Mouse (Mus musculus) adipocyte (in vitro differentiated cells): ENCODE measurements around the gene Ddah2.
"Not testable (repeated sequence)": the region's sequence is repeated elsewhere in the genome, so short reads cannot be mapped to it uniquely, and the experiment has no call there.

Experiments
- DNase-seq: peaks from one replicate; pipeline ENCODE4 v3.0.0-alpha.2; 2016; ENCODE audit warnings: low spot score

The Ddah2 gene

GRCm38 (mm10) chr17:35027277-35028068 is 31.4 kb upstream of the Ddah2 start, which contains the start of gene Sapcd1:
Gene Sapcd1 (minus strand): TSS chr17:35028016.
- no peak for DNase-seq

GRCm38 (mm10) chr17:35028315-35028714 is 30.5 kb upstream of the Ddah2 start:
- no peak for DNase-seq

GRCm38 (mm10) chr17:35029691-35030532 is 28.9 kb upstream of the Ddah2 start:
- DNase-seq: no peak

GRCm38 (mm10) chr17:35031272-35031671 is 27.6 kb upstream of the Ddah2 start:
- no peak for DNase-seq

GRCm38 (mm10) chr17:35031880-35032279 is 27.0 kb upstream of the Ddah2 start:
- DNase-seq: no peak

- no peak for DNase-seq
Measured at GRCm38 (mm10) chr17:35032323-35032870, 26.4 kb upstream of the Ddah2 start.

- DNase-seq: not testable (repeated sequence)
Measured at GRCm38 (mm10) chr17:35033703-35034102, 25.1 kb upstream of the Ddah2 start.

GRCm38 (mm10) chr17:35034896-35035295 is 23.9 kb upstream of the Ddah2 start:
- no peak for DNase-seq

GRCm38 (mm10) chr17:35039121-35039873 is 19.5 kb upstream of the Ddah2 start:
- DNase-seq: no peak

GRCm38 (mm10) chr17:35043794-35044193 is 15.0 kb upstream of the Ddah2 start:
- DNase-seq: no peak

GRCm38 (mm10) chr17:35044904-35045806 is 13.7 kb upstream of the Ddah2 start:
- no peak for DNase-seq

GRCm38 (mm10) chr17:35045807-35046680 is 12.8 kb upstream of the Ddah2 start:
- DNase-seq: no peak

GRCm38 (mm10) chr17:35046681-35047455 is 12.0 kb upstream of the Ddah2 start, which contains the start of gene Msh5:
Gene Msh5 (minus strand): TSS chr17:35046745.
- DNase-seq: peak; percentile 93

GRCm38 (mm10) chr17:35047688-35048087 is 11.1 kb upstream of the Ddah2 start:
- no peak for DNase-seq

- no peak for DNase-seq
Measured at GRCm38 (mm10) chr17:35048149-35048931, 10.5 kb upstream of the Ddah2 start.

- no peak for DNase-seq
Measured at GRCm38 (mm10) chr17:35048932-35049440, 9.8 kb upstream of the Ddah2 start.

GRCm38 (mm10) chr17:35049561-35050016 is 9.2 kb upstream of the Ddah2 start, which contains the start of gene Clic1:
Gene Clic1 (plus strand): TSS chr17:35049966.
- peak; percentile 70 for DNase-seq
